ENCODE assay signal across 16 mouse cellular contexts in the genomic region with DNA sequence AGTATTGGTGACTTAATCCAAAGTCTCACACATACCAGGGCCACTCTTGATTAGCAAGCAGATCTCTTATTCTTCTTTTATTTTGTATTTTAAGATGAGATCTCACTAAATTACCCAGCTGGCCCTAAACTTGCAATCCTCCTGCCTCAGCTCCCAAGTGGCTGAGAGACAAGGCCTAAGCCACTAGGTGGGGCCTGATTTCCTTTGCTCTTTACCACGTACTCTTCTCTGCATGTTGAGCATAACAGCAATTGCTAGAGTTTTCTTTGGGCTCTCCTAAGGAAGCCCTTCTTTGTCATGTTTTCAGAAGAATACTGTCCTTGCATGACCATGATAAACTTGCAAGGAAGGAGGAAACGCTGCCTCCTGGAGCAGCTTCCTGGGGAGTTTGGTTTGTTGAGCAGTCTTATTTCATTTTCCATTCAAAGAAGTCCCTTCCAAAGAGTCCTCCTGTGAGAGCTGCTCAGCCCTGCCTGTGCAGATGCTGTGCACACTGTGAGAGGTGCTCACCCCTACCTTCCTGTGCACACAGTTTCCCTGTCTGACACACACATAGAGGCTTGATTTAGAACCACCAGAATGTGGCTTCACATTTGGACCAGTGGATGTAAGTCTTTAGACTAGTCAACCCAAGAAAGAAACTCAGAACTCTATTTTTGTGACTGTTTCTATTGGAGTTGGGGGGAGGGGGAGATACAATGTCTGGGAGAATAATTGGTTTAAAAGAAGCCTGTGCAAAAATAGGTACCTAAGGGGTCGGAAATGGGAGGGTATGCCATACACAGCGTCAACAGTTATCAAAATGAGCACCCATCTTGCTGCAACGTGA. TPM values are rescaled to one million over a fixed set of nuclear protein-coding genes. Genes with fewer than 3 reads are reported as not detected.
DNase-seq lines count a peak whose midpoint lies in the region; ATAC-seq and TF ChIP-seq lines count a peak whose summit lies in the region.
"Had no signal": no experiment of that assay in that cellular context is flagged by ENCODE, and none has a peak within 500 bp of the region (broad histone marks: within the 10 kb centered on the region; RNA-seq: fewer than 3 reads in every experiment).

No protein-coding gene starts in this region.

- no peak for DNase-seq in kidney, postnatal 0 days (ENCODE audit: low spot score)
- no peak for DNase-seq in kidney, adult 11 months
- peak; percentile 58 for DNase-seq in CD4-positive helper T cell, adult 2 months (ENCODE audit: low read depth, low spot score)
- DNase-seq in stomach, postnatal 0 days (ENCODE audit: low spot score) = no peak
- no peak for DNase-seq in adrenal gland, adult 18-20 months (ENCODE audit: low spot score in 2 of 2)
- DNase-seq in heart, postnatal 14 days = no peak
- no peak for DNase-seq in cerebellum, postnatal 14 days
- DNase-seq: cerebellum, adult 11 months; lung, embryonic 14.5 days; right cerebral cortex, postnatal 4 days had no signal

- no peak overlapping the region for H3K27ac ChIP-seq in kidney, postnatal 0 days
- no peak overlapping the region for H3K27ac ChIP-seq in stomach, postnatal 0 days (replicated peaks)
- H3K27ac ChIP-seq: heart, embryonic 15.5 days; hindbrain, embryonic 15.5 days; limb, embryonic 12.5 days; neural tube, embryonic 12.5 days had no signal

- no peaks in the 10 kb centered on the region for H3K27me3 ChIP-seq in kidney, postnatal 0 days (ENCODE audit: insufficient read depth, low read length)
- no peaks in the 10 kb centered on the region for H3K27me3 ChIP-seq in stomach, postnatal 0 days (ENCODE audit: control insufficient read depth, insufficient read depth, low read length)
- H3K27me3 ChIP-seq: hindbrain, embryonic 15.5 days; limb, embryonic 12.5 days; neural tube, embryonic 12.5 days had no signal

- intact Hi-C loops in heart, postnatal 14 days (cut with DNase I) = no loop called here

- TF ChIP-seq CTCF in kidney, postnatal 0 days (IDR thresholded peaks at IDR 0.05; ENCODE audit: low read depth) = peak; percentile 30; the same call in 1 of the 2 replicates
- peak; percentile 25; the same call in 1 of the 2 replicates for TF ChIP-seq CTCF in stomach, postnatal 0 days (IDR thresholded peaks at IDR 0.05; ENCODE audit: low read depth)

- no peaks in the 10 kb centered on the region for H3K36me3 ChIP-seq in kidney, postnatal 0 days (ENCODE audit: insufficient read depth, low read length)
- H3K36me3 ChIP-seq in stomach, postnatal 0 days (ENCODE audit: control insufficient read depth, insufficient read depth, low read length) = no peaks in the 10 kb centered on the region
- H3K36me3 ChIP-seq: heart, embryonic 15.5 days; hindbrain, embryonic 15.5 days; limb, embryonic 12.5 days; neural tube, embryonic 12.5 days had no signal

- no peak for TF ChIP-seq EP300 in stomach, postnatal 0 days (optimal IDR thresholded peaks at IDR 0.05)

- H3K9me3 ChIP-seq in kidney, postnatal 0 days (replicated peaks; ENCODE audit: low read length) = no peaks in the 10 kb centered on the region
- no peaks in the 10 kb centered on the region for H3K9me3 ChIP-seq in stomach, postnatal 0 days (ENCODE audit: control insufficient read depth, low read length)
- H3K9me3 ChIP-seq: heart, embryonic 15.5 days; hindbrain, embryonic 15.5 days; limb, embryonic 12.5 days; neural tube, embryonic 12.5 days had no signal

- WGBS in kidney, postnatal 0 days = 70% methylated on average over 5 of the region's 5 CpGs
- WGBS in stomach, postnatal 0 days = 82% methylated on average over 5 of the region's 5 CpGs

- H3K9ac ChIP-seq in kidney, postnatal 0 days (ENCODE audit: low read depth, low read length) = no peak overlapping the region
- H3K9ac ChIP-seq in stomach, postnatal 0 days (ENCODE audit: low read length) = no peak overlapping the region
- H3K9ac ChIP-seq: heart, embryonic 15.5 days; hindbrain, embryonic 15.5 days; limb, embryonic 12.5 days; lung, embryonic 14.5 days; neural tube, embryonic 12.5 days had no signal

- no peak overlapping the region for H3K4me2 ChIP-seq in kidney, postnatal 0 days (ENCODE audit: low read length)
- H3K4me2 ChIP-seq in stomach, postnatal 0 days (replicated peaks; ENCODE audit: low read depth) = no peak overlapping the region
- H3K4me2 ChIP-seq: heart, embryonic 15.5 days; hindbrain, embryonic 15.5 days; limb, embryonic 12.5 days; lung, embryonic 14.5 days; neural tube, embryonic 12.5 days had no signal

- no peak for ATAC-seq in kidney, postnatal 0 days (replicated peaks; ENCODE audit: low FRiP score, low read depth)
- peak; percentile 24 for ATAC-seq in activated CD4-positive, CD25-positive, alpha-beta regulatory T cell, adult 4 months
- no peak for ATAC-seq in stomach, postnatal 0 days (ENCODE audit: low FRiP score, low TSS enrichment)
- ATAC-seq: midbrain, embryonic 16.5 days had no signal

- no peaks in the 10 kb centered on the region for H3K4me1 ChIP-seq in kidney, postnatal 0 days (replicated peaks; ENCODE audit: insufficient read depth, low read length)
- no peaks in the 10 kb centered on the region for H3K4me1 ChIP-seq in stomach, postnatal 0 days (replicated peaks; ENCODE audit: control insufficient read depth, insufficient read depth)
- H3K4me1 ChIP-seq: hindbrain, embryonic 15.5 days had no signal

- H3K4me3 ChIP-seq in kidney, postnatal 0 days (replicated peaks; ENCODE audit: low read depth, low read length) = no peak overlapping the region
- no peak overlapping the region for H3K4me3 ChIP-seq in stomach, postnatal 0 days (ENCODE audit: low read depth, low read length)
- H3K4me3 ChIP-seq: heart, embryonic 15.5 days; hindbrain, embryonic 15.5 days; limb, embryonic 12.5 days; neural tube, embryonic 12.5 days had no signal

RNA-seq across cellular contexts. Expression of a gene that starts 11.4 kb away (rescaled TPM):
- 1.6 and 2.0 TPM in 2 replicates for polyA plus RNA-seq in kidney, postnatal 0 days (2015; fragmentation: Nextera tagmentation; extraction: Ambion mirVana)
- 10 to 100 TPM; 30.7 to 37.2 TPM for polyA plus RNA-seq in activated CD4-positive, CD25-positive, alpha-beta regulatory T cell, adult 4 months (2017; shearing (Covaris generic))
- 6.4 and 6.5 TPM in 2 replicates for polyA plus RNA-seq in stomach, postnatal 0 days (2015; fragmentation: Nextera tagmentation; extraction: Ambion mirVana)
- total RNA-seq in adrenal gland, adult 18-20 months (2021) = 1 to 10 TPM; 3.5 to 4.5 TPM
- total RNA-seq in heart, postnatal 14 days (2021) = 1 to 10 TPM; 2.4 to 4.9 TPM
